Mouse (Mus musculus) frontal cortex, postnatal 25 days (tissue): ENCODE measurements around the gene Syn3.
"Not testable (repeated sequence)": the region's sequence is repeated elsewhere in the genome, so short reads cannot be mapped to it uniquely, and the experiment has no call there.

Source experiments
- DNase-seq, 2 experiments: peaks; one replicate each; pipeline ENCODE4 v3.0.0; 2022; ENCODE audit warnings: low spot score in 2 of 2

The Syn3 gene

DNA sequence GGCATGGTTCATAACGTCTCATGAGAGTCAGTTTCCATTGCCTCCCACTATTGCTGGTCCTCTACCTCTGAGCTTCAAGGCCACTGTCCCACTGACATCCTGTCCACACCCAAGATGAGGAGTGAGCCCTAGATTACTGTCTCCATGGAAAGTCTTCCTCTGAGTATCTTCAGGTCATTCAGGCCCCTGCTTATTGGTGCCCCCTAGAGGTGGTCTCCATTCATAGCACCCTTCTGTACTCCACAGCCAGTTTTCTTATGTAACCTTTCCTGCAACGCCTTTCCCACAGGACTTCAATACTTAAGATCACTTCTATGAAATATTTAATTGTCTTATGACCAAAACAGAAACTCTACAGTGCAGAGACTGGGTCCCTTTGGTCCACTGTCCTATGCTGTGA is 80.4 kb downstream of the Syn3 start:
- no peak for DNase-seq

DNA sequence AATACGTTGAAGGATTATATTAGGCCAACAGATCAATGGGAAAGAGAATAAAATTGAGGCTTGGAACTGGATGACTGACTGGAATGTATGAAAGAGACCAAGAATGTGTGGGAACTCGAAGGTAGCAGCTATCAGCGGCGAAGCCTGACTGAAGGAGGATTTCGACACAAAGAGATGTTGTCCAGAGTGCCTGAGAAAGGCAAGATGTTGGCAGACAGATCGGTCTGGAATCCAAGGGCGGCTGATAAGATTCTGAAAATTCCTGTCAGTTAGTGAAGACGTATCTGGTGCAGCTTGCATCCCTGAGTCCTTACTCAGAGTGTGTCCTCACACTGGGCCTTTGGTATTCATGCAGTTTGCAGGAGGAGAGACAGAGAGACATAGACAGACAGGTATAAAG is 81.9 kb downstream of the Syn3 start:
- no peak for DNase-seq

DNA sequence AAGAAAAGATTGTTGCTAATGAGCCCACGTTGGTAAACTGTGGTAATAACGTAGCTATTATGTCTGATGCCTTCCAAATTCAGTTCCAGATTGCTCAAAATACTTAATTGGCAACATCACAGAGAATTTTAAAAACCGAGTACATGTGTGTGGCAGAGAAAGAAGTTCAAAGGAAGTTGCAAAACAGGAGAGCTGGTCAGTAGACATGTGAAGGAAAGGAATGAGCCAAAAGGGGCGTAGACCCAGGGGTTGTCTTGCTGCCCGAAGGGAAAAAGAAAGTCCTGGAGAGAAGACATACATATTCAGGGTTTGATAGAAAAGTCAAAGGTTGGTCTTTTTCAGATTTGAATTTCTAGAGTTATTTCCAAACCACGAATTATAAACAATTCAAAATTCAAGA is 87.8 kb downstream of the Syn3 start:
- no peak for DNase-seq

DNA sequence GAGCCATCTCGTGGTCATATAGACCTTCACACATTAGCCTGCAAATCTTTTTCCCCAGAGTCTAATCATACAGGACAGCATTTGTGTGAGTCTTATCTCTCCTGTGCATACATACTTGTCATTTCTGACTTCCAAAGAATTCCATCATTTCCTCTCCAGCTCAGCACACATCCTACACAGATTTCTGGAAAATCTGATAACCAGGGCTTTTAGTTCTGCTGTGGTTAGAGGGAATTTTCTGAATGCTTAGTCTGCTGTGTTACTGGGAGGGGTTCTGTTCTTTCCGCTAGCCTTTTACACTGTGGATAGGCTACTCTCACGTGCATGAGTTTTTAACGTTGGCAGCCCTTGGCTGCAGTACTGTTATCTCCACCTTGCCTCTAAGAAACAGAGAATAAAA is 91.7 kb downstream of the Syn3 start:
- no peak for DNase-seq

DNA sequence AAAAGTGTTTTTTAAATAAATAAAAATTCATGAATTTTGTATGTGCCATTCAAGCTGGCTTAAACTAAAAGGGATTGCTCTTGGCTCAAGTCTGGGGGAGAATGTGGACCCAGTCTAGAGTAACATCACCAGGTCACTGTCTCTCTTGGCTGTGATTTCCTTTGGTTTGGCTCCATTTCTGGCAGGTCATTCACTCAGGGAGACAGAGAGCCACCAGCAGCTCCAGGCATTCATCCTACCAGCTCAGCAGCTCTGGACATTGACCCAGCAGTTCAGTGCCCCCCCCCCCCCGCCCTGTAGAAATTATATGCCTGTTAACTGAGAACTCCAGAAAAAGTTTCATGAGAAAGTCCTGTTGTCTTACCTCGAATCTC is 100.4 kb downstream of the Syn3 start:
- no peak for DNase-seq

DNA sequence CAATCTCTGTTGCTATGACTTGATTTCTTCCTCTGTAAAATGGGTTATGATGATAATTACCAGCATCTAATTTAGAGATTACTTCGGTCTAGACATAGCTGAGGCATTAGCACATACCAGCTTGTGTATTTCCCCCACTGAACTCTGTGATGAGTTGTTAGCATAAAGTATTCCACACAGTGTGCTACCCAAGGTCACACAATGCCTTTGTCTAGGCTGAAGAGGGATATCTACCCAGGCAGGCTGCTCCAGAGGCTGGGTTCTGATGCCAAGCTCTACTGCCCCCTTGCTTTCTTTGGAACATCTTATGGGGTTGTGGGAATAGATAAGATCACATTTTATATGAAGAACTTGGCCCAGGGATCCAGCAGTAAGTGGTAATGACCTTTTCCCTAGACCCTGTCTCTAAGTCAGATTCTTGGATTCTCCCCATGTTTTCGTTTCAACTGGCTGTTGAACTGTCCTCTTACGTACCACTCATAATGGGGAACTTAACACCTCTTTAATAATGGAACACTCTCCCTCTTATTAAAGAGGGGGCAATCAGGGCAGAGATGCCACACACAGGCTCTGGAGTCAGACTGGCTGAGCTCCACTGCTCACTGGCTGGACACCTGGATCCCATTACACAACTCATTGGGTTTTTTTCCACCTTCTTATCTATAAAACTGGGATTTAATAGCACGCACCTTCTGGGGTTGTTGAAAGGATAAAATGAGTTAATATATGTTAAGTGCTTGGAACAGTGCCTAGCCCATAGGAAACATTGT is 100.9 kb downstream of the Syn3 start:
- no peak for DNase-seq

DNA sequence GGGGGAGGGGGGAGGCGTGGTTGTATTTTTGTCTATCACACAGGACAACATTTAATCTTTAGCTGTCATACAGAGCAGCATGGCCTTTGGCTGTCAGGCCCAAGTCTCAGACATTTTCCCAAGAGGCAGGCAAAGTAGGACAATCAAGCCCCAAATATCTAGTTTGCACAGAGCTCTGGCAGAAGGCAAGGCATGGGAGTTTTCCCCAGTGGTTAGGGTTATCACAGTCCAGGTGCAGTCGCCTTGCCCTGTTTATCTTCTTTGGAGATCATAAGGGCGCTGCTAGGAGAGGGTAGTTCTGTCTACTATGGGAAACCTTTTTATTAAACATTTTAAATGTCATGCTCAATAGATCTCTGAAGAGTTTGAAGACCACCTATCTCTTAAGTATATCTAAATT is 106.3 kb downstream of the Syn3 start:
- no peak for DNase-seq

DNA sequence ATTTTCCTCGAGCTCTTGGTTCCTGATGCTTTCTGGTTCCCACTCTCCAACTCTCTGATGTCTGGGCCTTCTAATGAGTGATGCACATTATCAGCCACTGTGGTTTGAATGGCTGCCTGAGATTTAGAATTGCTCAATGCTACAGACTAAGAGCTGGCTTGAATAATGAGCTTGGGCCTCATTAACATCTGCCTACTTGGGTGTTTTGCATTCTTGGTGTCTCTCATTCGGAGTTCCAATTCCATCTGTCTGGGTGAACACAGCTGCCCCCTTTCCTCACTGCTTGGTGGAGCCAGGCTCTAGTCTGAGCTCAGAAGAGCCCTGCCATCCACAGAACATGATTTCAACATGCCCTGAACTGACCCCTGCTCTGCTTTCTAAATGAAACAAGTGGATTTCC is 108.8 kb downstream of the Syn3 start:
- no peak for DNase-seq

DNA sequence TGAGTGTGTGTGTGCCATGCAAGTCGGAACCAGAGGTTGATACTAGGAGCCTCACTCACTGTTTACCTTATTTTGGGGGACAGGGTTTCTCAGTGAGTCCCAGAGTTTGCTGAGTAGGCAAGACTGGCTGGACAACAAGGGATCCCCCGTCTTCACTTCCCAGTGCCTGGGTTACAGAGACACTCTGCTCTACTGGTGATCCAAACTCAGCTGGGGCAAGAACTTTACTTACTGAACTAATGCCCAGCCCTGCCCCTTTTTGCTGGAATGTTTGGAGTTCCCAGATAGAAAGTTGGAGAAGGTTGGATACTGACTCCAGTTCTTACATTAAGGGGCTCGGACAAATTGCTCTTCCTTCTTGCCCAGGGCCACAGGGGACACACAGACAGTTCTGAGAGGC is 109.3 kb downstream of the Syn3 start:
- no peak for DNase-seq

DNA sequence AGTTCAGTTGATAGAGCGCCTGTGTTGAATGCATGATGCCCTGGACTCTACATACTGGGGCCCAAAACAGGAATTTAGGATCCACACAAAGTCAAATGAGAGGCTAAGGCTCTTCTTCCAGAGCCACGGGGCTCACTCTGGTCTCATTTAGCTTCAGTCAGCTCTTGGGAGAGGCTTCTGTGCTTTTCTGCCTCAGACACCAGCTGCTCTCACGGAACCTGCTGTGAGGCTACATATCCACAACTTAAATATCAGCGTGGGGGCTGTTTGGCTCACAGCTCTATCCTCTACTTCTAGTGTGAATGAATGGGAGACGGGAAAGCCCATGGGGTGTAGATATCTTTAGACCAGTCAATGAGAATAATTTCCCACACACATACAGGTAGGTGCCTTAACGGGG is 109.9 kb downstream of the Syn3 start:
- peak; percentile 6 to 43 for DNase-seq

DNA sequence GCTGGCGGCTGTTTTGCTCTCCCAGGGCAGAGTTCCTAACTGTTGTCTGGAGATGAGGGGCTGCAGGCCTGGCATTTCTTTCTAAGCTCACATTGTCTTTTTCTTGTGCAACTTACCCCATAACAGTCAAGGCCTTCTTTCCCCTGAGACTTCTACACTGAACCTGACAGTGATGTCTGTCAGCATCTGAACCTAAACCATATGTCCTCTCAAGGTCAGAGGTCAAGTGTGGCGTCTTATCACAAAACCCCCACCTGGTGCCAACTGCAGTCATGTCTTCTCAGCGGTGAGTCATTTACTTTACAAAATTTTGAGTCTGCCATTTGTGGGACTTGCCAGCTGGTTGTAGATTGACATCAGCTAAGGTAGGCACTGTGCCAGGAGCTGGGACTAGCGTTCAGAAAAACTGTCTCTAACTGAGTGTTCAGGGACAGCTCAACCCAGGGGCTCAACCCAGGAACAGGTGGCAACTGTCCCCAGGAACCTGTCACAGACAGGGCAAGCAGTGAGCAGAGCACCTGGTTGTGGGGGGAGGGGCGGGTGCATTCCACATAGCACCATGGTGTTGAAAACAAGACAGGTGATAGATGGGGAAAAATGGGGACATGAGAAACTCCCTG is 110.8 kb downstream of the Syn3 start:
- DNase-seq = no peak

DNA sequence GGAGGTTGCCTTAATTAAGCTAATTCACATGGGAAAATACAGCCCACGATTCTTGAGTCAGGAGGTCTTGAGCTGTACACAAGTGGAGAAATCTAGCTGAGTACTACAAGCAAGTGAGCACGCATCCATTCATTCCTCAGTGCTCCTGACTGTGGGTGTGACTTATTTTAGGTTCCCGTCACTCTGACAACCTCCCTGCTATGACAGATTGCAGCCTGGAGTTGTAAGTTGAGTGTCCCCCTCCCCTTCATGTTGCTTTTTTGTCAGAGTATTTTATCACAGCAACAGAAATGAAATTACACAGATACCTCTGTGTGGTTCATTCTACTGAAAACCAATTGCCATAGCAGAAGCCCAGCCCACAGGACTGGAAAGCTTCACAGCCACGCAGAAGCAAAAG is 112.5 kb downstream of the Syn3 start:
- DNase-seq = no peak

DNA sequence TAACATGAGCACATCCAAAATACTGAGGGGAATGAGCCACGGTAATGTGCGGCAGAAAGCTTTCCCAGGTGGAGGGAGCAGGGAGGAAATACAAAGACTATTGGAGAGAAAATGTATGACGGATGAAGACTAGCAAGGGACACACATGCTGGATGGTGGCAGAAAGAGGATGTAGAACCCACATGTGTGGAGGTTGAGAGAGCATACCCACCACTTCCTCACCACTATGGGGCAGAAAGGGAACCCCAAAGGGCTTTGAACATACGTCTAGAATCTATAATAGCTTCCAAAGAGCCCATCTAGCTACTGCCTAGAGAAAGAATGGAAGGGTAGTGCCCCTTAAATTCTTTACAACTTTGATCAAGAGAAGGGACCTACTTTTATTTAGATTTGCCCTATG is 113.0 kb downstream of the Syn3 start:
- DNase-seq = no peak

DNA sequence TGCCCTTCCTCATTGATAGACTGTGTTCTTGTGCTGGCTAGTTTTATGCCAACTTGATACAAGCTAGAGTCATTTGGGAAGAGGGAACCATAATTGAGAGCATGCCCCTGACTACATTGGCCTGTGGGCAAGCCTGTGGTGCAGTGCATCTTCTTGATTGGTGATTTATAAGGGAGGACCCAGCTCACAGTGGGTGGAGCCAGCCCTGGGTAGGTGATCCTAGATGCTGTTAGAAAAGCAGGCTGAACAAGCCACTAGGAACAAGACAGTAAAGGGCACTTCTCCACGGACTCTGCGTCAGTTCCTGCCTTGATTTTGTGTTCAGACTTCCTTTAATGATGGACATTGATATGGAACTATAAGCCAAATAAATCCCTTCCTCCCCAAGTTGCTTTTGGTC is 114.0 kb downstream of the Syn3 start:
- DNase-seq = no peak

DNA sequence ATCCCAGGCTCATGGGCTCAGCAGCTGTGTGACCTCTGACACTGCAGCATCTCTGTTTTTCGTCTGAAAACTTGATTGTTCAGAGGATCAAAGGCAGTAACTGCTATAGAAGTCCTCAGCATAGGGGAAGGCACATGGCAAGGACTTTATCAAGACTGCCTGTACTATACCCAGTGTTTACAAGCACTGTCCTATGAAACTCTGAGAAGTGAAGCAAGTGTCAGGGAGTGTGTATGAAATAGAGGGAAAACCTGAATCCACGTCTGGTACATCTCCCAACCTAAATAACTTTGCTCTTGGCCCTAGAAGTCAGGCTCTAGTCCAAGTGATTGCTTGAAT is 116.8 kb downstream of the Syn3 start:
- DNase-seq = no peak

DNA sequence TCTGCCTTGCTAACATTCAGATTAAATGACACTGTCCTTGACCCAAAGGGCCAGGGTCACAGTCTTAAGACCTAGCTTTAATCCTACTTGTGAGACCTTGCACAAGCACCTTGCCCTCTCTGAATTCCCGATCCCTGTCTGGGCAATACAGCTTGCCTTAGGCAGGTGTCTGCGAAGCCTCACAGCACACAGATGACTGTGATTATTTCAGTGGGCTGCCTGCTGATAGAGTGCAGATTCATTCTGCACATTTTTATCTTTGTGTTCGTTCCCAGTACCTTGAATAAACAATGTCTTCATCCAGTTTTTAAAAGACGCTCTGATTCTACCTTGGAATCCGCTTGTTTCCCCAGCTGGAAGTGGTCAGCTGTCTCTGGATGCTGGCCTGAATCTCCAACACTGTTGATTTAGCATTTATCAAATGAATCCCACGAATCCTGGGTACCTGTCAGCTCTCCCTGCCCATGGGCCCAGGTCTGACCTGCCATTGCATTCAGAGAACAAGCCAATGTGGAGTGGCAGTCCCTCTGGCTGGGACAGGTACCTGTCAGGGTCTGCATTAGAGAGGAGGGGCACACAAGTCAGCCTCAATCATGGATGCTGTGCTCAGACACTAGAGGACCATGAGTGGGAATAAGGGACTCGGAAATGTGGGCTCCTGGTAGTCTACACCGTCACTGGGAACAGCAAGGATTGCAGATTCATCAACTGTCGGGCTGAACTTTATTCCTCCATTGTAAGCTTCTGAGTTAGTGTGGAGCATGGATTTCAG is 117.4 kb downstream of the Syn3 start:
- no peak for DNase-seq

DNA sequence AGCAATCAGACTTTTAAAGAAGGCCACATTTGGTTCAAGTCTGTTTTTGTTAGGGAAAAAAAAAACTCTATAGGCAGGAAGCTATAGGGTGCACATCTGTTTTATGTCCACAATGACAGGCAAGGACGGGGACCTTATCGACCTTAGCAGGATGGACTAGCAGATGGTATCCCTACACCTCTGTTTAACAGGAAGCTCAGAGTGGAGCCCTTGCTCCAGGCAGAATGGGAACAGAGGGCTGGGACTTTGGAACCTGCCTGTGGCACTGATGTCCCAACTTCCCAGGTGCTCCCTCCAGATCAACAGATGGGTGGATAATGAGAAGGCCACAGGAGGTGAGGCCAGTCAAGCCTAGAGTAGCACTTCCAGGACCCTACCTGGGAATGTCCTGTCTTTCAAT is 118.1 kb downstream of the Syn3 start:
- DNase-seq = no peak

DNA sequence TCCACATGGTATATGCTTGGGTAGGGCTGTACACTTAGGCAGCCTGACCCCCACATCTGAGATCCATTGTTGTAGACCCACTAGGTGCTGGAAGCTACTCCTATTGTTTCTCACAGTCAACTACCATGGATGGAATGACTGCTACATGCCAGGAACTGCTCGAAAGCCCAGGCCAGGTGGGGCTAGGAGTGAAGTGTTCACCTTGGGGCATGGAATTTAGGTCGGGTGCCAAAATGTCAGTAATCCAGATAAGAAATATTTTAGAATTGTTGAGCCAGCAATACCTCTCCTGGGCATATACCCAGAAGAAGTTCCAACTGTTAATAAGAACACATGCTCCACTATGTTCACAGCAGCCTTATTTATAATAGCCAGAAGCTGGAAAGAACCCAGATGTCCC is 119.9 kb downstream of the Syn3 start:
- DNase-seq = not testable (repeated sequence)

DNA sequence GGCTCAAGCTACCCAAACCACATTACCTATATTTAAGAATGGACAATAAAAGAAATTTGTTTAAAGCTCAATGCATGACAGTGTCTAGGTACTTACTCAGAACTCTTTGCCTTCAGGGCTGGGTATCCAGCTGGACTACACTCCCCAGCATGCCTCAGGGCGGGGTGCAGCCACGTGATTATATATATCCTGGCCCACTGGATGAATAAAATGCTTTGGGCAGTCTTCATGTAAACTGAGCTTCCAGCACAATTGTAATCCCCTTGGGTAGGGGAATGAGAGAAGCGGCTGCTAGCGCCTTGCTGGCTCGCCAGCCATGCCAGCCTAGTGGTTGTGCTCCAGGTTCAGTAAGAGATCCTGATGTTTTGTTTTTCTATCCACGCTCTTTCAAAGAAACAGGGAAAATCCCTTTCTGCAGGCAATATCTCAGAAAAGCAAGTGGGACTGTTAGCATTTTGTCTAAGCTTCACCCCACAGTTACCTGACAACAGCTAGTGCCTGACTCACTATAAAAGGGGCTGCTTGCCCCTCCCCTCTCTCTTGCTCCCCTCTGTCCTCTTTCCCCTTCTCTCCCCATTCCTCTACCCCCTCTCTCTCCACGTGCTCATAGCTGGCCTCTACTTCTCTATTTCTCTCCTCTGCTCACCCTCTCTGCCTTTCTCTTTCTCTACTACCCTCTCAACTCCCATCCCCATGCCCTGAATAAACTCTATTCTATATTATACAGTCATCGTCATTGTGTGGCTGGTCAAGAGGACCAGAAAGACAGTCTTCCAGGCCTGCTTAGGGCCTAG is 122.1 kb downstream of the Syn3 start:
- no peak for DNase-seq

DNA sequence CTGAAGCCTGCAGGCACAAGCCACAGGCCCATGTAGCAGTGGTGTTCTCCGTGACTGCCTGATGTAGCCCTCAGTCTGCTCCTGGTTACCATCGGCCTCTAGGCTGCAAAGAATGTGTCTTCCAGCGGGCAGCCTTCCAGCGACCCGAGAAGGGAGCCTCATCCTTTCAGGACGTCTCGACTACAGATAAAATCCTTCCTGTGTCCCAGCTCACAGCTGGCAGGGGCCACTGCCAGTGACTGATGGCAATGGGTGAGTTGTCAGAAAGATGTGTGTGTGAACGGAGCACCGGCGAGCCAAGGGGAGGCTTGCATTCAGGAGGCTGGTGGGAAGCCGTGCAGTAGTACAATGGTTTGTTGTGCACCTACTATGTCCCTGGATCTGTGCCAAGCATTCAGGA is 122.8 kb downstream of the Syn3 start:
- DNase-seq = no peak

DNA sequence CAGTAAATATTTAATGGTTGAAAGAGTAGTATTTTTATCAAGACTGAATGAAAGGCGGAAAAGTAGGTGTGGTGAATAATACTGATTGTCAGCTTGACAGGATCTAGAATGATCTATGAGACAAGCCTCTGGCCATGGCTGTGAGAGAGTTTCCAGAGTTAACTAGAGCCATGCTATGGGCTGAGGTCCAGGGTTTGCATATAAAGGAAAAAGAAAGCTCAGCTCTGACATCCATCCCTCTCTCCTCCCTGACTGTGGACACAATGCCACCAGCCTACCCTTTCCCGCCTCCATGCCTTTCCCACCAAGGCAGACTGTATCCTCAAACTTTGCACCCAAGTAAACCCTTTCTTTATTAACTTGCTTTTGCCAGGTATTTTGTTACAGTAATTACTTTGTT is 124.6 kb downstream of the Syn3 start:
- no peak for DNase-seq

DNA sequence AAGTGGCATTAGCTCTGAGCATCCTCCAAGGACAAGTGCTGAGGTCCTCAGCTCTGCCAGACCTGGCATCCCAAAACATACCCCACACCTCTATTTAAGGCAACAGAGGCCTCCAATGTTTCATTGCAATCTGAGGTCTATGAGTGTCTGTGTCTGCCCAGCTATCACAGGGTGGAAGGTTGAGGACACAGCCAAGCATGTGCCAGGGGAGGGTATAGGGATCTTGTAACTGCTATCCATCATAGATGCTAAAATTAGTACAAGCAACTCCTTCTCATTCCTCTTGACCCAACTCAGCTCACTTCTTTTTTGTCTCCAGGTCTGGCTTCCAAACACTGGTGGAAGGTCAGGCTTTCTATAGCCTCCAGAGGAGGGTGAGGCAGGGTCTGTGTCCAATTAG is 127.1 kb downstream of the Syn3 start:
- DNase-seq = no peak
